Mouse (Mus musculus): ENCODE data around the gene Arhgap15.

DNA sequence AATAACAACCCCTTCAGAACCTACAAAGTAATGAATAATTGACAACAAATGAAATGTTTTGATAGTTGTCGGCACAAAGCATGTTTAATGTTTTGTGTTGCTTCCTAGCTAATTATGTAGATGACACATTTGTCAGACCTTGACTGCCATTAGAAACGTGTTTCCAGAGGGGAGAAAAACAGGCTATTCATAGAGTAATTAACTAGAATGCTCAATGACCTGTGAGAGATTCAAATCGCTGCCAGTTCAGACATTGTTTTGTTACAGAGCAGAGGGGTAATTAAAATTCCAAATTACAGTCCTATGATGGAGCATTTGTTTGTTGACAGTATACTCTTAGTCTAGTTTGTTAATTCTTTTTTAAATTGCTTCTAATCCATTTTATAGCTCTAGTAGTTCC lies 37.5 kb downstream of the Arhgap15 start:
- TF ChIP-seq POLR2A (IDR thresholded peaks at IDR 0.05; ENCODE audit: control insufficient read depth, extremely low read depth, insufficient read depth, low read length, poor library complexity) (no peak), CTCF (IDR thresholded peaks at IDR 0.05; ENCODE audit: borderline replicate concordance, control insufficient read depth, extremely low read depth, insufficient read depth, low read length, poor library complexity) (no peak)
